Mouse (Mus musculus): ENCODE results near the gene Grap.

Grap gene

DNA sequence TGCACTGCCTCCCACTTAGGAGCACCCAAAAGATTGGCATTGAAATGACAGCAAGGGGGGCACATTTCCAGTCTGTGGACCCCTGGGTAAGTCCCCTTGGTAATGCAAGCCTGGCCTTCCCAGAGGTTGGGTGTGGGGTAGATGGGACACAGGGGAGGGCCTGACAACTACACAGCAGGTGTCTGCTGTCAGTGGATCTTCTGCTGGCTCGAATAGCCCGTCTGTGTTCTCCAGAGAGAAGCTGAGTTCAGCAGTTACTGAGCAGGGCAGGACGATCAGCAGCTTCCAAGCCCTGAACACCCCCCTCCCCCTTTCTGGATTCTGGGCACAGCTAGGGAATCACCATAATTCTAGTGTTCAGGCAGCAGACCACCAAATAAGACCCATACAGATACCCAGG lies 66.3 kb downstream of the Grap start:
- DNase-seq (ENCODE audit: extremely low read depth, low read depth, low spot score), result no peak

DNA sequence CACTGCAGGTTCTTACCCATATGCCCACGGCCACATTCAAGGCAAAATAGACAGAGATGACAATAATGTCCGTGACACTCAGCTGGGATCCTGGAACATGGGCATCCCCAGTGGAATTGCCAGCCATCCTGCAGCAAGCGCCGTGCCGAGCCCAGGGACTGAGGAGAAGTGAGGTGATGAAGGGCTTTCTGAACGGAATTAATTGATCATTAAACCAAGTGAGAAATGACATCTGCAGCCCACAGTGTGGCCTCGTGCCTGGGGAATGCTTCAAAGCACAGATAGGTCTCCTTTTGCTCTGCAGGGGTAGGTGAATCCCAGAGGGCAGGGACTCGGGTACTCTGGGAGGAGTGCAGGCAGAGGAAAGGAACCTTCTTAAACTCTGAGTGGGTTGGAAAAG lies 66.8 kb downstream of the Grap start:
- DNase-seq (ENCODE audit: extremely low read depth, low read depth, low spot score), result no peak

- no peak for DNase-seq (ENCODE audit: extremely low read depth, low read depth, low spot score)
Measured at GRCm38 (mm10) chr11:61720636-61721035, 67.6 kb downstream of the Grap start, which contains the start of gene Slc5a10. Slc5a10 (minus strand) TSS chr11:61720826.

DNA sequence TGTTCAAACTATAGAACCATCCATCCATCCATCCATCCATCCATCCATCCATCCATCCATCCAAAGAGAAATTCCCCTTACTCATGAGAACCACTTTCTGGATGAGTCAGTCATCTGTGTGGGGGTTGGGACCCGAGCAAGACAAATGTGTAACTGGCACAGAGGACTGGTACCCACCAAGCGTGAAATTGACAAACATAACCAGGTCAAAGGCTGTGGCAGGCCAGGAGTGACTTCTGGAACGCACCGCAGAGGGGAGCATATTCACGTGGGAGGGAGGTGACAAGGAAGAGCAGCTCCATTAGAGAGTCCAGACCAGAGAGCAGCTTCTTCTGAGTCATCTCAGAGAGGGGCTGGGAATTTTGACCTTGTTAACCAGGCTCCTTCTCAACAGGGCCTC lies 69.0 kb downstream of the Grap start:
- DNase-seq (ENCODE audit: extremely low read depth, low read depth, low spot score), result no peak

All from fat pad, adult 2 months (tissue).